Mouse (Mus musculus) ES-Bruce4 (cell line): Measurements from ENCODE around the gene Cgnl1.

Experiments used
- CTCF ChIP-seq: IDR thresholded peaks from one replicate; pipeline ENCODE4 v1.8.1; 2011; ENCODE audit warnings: low read depth, low read length
- EP300 ChIP-seq: IDR thresholded peaks from 2 replicates; pipeline ENCODE4 v1.6.1; 2011; ENCODE audit warnings: low read depth, low read length; ENCODE audit not compliant: insufficient read depth

GRCm38 (mm10) chr9:71798176-71798575 lies 26.8 kb upstream of the Cgnl1 start:
- TF ChIP-seq CTCF (no peak), EP300 (no peak)
